In the genomic region with DNA sequence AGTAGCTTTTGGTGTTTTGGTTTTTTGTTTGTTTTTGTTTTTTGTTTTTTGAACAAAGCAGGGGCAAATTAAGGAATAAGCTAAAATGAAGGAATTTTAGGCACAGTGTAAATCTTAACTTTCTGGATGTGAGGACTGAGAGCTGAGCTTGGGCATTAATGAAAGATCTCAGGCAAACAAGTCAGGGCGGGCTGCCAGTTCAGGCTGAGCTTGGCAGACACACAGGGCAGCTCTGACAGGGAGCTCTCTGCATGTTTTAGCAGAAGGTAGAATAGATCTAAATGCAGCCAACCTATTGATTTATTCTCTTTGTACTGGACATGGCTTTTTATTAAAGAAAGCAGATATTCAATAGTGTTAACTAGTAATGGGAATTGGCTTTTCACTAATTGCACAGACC, we compare ENCODE assay signal across 10 mouse cellular contexts. TPM values are rescaled to one million over a fixed set of nuclear protein-coding genes. Genes with fewer than 3 reads are reported as not detected.
A peak's percentile ranks its signal among the peaks of the same experiment; 100 is the strongest.
DNase-seq lines count a peak whose midpoint lies in the region; ATAC-seq and TF ChIP-seq lines count a peak whose summit lies in the region.
"Had no signal": no experiment of that assay in that cellular context is flagged by ENCODE, and none has a peak within 500 bp of the region (broad histone marks: within the 10 kb centered on the region; RNA-seq: fewer than 3 reads in every experiment).

No protein-coding gene starts in this region.

- no peak overlapping the region for H3K4me2 ChIP-seq in hindbrain, postnatal 0 days (ENCODE audit: low read depth, low read length)
- H3K4me2 ChIP-seq in hindbrain, embryonic 11.5 days (replicated peaks; ENCODE audit: low read depth, low read length), result no peak overlapping the region
- H3K4me2 ChIP-seq in intestine, postnatal 0 days (replicated peaks; ENCODE audit: low read depth), result no peak overlapping the region
- H3K4me2 ChIP-seq: liver, embryonic 11.5 days had no signal

- H3K9me3 ChIP-seq in hindbrain, postnatal 0 days (ENCODE audit: low read length), result no peaks in the 10 kb centered on the region
- H3K9me3 ChIP-seq in hindbrain, embryonic 11.5 days (ENCODE audit: control insufficient read depth, low read length), result no peaks in the 10 kb centered on the region
- H3K9me3 ChIP-seq in intestine, postnatal 0 days (ENCODE audit: control insufficient read depth), result no peaks in the 10 kb centered on the region

- H3K4me1 ChIP-seq in hindbrain, postnatal 0 days (ENCODE audit: insufficient read depth, low read length), result no peaks in the 10 kb centered on the region
- no peaks in the 10 kb centered on the region for H3K4me1 ChIP-seq in hindbrain, embryonic 11.5 days (replicated peaks; ENCODE audit: control insufficient read depth, insufficient read depth, low read length)
- no peaks in the 10 kb centered on the region for H3K4me1 ChIP-seq in intestine, postnatal 0 days (replicated peaks; ENCODE audit: control insufficient read depth, insufficient read depth, low read length)

- no peak overlapping the region for H3K4me3 ChIP-seq in hindbrain, postnatal 0 days (ENCODE audit: low read length)
- H3K4me3 ChIP-seq in hindbrain, embryonic 11.5 days (ENCODE audit: low read depth, low read length), result no peak overlapping the region
- H3K4me3 ChIP-seq in intestine, postnatal 0 days (ENCODE audit: low read depth, low read length), result no peak overlapping the region

- ATAC-seq in hindbrain, postnatal 0 days, result no peak
- no peak for ATAC-seq in hindbrain, embryonic 11.5 days (ENCODE audit: low FRiP score)
- no peak for ATAC-seq in intestine, postnatal 0 days

- WGBS in hindbrain, postnatal 0 days, result 29% methylated on average over 1 of the region's 1 CpGs
- WGBS in hindbrain, embryonic 11.5 days, result 94% methylated on average over 1 of the region's 1 CpGs
- 71% methylated on average over 1 of the region's 1 CpGs for WGBS in intestine, postnatal 0 days

- no peak overlapping the region for H3K27ac ChIP-seq in hindbrain, postnatal 0 days
- no peak overlapping the region for H3K27ac ChIP-seq in hindbrain, embryonic 11.5 days (ENCODE audit: low read depth, low read length)
- no peak overlapping the region for H3K27ac ChIP-seq in intestine, postnatal 0 days (ENCODE audit: low read depth, low read length)

- H3K27me3 ChIP-seq in hindbrain, postnatal 0 days (ENCODE audit: insufficient read depth, low read length), result no peaks in the 10 kb centered on the region
- no peaks in the 10 kb centered on the region for H3K27me3 ChIP-seq in hindbrain, embryonic 11.5 days (ENCODE audit: control insufficient read depth, insufficient read depth, low read length)
- H3K27me3 ChIP-seq in intestine, postnatal 0 days (replicated peaks; ENCODE audit: control insufficient read depth, insufficient read depth, low read length), result no peaks in the 10 kb centered on the region

- no peak overlapping the region for H3K9ac ChIP-seq in hindbrain, postnatal 0 days (replicated peaks; ENCODE audit: low read length)
- H3K9ac ChIP-seq in hindbrain, embryonic 11.5 days (ENCODE audit: low read depth, low read length), result no peak overlapping the region
- H3K9ac ChIP-seq in intestine, postnatal 0 days (ENCODE audit: low read depth, low read length), result no peak overlapping the region

- no peak for TF ChIP-seq CTCF in hindbrain, postnatal 0 days (IDR thresholded peaks at IDR 0.05; ENCODE audit: low read depth)
- TF ChIP-seq CTCF in intestine, postnatal 0 days (IDR thresholded peaks at IDR 0.05; ENCODE audit: low read depth), result no peak

- DNase-seq in hindbrain, postnatal 0 days (ENCODE audit: low spot score), result peak; percentile 66
- DNase-seq in hindbrain, embryonic 11.5 days (ENCODE audit: low spot score), result no peak
- peak; percentile 30 for DNase-seq in right cerebral cortex, postnatal 14 days
- no peak for DNase-seq in right cerebral cortex, adult 2 months (ENCODE audit: low spot score in 2 of 2)
- peak; percentile 36 for DNase-seq in cerebellum, adult 11 months
- peak; percentile 39 to 77 for DNase-seq in layer of hippocampus, postnatal 14 days (ENCODE audit: low spot score in 2 of 2)
- no peak for DNase-seq in embryo, embryonic 9.5 days (ENCODE audit: extremely low spot score)
- DNase-seq: thymus, postnatal 36 days had no signal

- no peaks in the 10 kb centered on the region for H3K36me3 ChIP-seq in hindbrain, postnatal 0 days (ENCODE audit: insufficient read depth, low read length)
- no peaks in the 10 kb centered on the region for H3K36me3 ChIP-seq in hindbrain, embryonic 11.5 days (ENCODE audit: control insufficient read depth, insufficient read depth, low read length)
- H3K36me3 ChIP-seq in intestine, postnatal 0 days (ENCODE audit: control insufficient read depth, insufficient read depth), result no peaks in the 10 kb centered on the region

RNA-seq across cellular contexts. Expression of gene Arl14ep, which starts 31.8 kb away (rescaled TPM):
- 26.5 and 32.8 TPM in 2 replicates for total RNA-seq in hindbrain, postnatal 0 days (2014; rRNA removed)
- polyA plus RNA-seq in hindbrain, postnatal 0 days (2015; fragmentation: Nextera tagmentation; extraction: Ambion mirVana), result 27.4 and 28.3 TPM in 2 replicates
- 56.9 and 57.9 TPM in 2 replicates for polyA plus RNA-seq in hindbrain, embryonic 11.5 days (2014; fragmentation: Nextera tagmentation; extraction: Ambion mirVana)
- 10 to 100 TPM; 45.4 to 46.2 TPM for total RNA-seq in layer of hippocampus, postnatal 14 days (2021)
- polyA plus RNA-seq in intestine, postnatal 0 days (2015; fragmentation: Nextera tagmentation; extraction: Ambion mirVana), result 10.8 and 10.9 TPM in 2 replicates

Comparison
In these comparisons a context has a peak if more than half of its experiments do, and no peak if none do; other contexts are left out.
1. DNase-seq: peak in hindbrain, postnatal 0 days (single experiment), right cerebral cortex, postnatal 14 days (single experiment), cerebellum, adult 11 months (single experiment) and layer of hippocampus, postnatal 14 days (2 of 2); none in hindbrain, embryonic 11.5 days (single experiment), right cerebral cortex, adult 2 months (0 of 2) and embryo, embryonic 9.5 days (single experiment).